Mouse (Mus musculus) frontal cortex, postnatal 36 days (tissue): Measurements from ENCODE around the gene Lrig3.

Experiments used
- DNase-seq, 2 experiments: peaks; one replicate each; pipeline ENCODE4 v3.0.0; 2022; ENCODE audit warnings: low spot score in 2 of 2

Gene Lrig3

DNA sequence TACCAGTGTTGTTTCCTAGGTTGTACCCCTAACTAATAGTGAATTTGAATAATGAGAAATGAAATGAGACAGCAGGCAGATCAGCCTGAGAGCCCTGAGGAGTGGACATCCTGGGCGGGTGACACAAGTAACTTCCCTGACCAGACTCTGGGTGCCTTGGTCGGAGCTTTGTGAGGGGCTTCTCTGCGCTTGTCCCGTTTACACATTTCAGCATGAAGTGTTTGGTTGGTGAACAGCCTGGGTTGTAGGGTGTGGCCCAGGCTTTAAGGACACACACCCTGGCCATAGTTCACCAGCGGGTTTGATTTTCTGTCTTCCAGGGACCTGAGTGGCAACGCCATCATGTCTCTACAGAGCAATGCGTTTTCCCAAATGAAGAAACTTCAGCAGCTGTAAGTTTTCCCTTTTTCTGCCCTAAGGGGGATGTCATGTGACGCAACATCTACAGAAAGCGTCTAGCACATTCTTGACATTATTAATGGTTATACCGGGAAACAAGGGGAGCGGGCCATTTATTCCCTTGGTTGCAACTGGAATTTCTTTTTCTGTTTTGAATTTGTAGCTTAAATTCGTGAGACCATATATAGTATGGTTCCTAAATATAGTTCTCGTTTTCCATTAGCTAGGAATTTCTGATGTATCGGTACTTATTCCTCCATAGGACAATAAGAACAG, 36.2 kb downstream of the Lrig3 start:
- no peak for DNase-seq

DNA sequence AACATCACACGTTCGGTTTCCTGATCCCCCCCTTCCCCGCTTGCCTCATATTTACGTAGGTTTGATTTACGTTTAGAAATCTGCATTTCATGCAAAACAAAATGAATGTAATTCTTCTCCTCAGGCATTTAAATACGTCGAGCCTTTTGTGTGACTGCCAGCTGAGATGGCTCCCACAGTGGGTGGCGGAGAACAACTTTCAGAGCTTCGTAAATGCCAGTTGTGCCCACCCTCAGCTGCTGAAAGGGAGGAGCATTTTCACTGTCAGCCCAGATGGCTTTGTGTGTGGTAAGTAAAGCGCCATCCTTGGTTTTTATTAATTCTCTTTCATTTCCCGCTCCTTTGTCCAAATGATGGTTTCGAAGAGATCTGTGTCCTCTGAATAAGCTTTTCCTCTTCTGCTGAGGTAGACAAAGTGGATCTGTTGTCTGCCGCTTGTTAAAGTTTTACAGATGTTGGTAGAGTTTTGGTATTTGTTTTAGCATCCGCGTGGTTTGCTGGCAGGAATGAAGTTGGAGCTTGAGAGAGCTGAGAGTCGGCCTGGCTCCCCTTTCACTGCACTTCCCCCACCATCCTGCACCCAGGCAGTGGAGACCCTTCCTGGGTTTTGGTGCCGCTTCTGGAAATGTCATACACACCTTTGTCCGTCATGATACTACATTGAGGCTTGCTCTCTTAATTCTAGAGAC, 37.0 kb downstream of the Lrig3 start:
- DNase-seq: peak; percentile 43 to 50

DNA sequence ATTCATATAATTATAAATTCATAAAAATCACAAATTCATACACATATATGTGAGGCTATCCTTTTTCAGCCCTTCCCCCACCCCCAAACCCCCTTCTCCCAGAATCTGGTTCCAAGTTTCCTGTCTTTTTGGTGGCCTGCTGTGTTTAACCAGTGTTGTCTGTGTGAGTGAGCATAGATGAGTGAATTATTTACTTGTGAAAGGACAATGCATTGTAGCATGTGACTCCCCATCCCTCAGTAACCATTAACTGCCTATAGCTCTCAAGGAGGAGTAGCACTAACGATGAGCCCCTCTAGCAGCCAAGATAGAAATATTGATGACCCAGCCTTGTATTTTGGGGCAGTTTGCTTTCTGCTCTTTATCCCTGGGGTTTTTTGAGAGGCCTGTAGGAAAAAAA, 37.9 kb downstream of the Lrig3 start:
- no peak for DNase-seq

DNA sequence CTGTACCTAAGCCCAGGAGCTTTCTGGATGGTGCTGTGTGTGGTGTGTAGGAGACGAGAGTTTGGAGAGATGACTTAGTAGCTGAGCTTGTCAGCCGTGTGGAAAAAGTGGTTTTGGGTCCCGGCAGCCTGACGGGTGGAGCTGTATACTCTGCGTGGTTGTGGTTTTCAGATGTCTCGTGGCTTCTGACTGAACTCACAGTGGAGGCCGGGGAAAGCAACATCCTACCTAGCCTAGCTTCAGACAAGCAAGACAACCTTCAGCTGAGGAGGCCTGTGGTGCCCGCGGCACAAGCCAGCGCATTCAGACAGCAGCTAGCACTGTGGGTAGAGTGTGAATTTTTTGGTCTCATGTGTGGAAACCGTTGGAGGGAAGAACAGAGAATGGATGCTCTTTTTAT, 47.7 kb downstream of the Lrig3 start:
- no peak for DNase-seq

DNA sequence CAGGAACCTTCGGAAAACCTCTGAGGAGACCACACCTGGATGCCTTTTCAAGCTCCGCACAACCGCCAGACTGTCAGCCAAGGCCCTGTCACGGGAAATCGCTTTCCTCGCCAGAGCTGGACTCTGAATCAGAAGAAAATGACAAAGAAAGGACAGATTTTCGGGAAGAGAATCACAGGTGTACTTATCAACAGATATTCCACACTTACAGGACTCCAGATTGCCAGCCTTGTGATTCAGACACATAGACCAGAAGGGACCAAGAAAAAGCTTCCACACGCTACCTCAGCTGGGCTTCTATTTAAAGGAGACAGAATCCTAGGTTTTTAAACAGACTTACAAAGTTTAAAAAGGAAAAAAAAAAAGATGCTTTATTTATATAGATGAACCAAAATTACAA, 48.7 kb downstream of the Lrig3 start:
- DNase-seq: no peak

- DNase-seq: no peak
Measured at GRCm38 (mm10) chr10:126015644-126016043, 49.7 kb downstream of the Lrig3 start.

DNA sequence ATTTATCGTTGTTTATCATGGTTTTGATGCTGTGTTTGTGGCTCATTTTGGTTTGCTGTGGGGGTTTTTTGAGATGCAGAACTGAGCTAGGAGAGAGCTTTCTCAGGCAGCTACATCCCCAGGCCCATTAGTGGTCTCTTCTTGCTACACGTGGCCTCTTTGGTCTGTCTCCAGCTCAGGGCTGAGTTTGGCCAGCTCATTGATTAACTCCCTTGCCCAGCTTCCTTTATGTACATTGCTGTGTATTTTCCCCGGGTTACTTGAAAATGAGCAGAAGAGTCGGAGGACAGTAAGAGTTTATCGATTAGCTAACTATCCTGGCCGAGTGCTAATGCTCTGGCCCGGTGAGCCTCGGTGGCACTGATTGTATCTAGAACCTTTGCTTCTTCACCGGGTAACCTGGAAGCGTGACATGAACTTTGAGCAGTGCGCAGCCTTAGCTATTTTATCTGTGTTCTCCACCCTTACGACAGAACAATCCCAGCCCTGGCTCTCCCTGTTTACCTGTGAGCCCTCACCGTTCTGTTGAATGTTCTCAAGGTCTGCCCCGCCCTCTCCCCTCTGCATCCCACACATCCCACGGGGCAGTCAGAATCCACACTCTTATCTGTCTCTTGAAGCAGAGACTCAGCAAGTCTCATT, 53.5 kb downstream of the Lrig3 start:
- DNase-seq: no peak

- DNase-seq: no peak
Measured at GRCm38 (mm10) chr10:126028574-126029440, 62.8 kb downstream of the Lrig3 start.

- no peak for DNase-seq
Measured at GRCm38 (mm10) chr10:126029441-126030114, 63.6 kb downstream of the Lrig3 start.

DNA sequence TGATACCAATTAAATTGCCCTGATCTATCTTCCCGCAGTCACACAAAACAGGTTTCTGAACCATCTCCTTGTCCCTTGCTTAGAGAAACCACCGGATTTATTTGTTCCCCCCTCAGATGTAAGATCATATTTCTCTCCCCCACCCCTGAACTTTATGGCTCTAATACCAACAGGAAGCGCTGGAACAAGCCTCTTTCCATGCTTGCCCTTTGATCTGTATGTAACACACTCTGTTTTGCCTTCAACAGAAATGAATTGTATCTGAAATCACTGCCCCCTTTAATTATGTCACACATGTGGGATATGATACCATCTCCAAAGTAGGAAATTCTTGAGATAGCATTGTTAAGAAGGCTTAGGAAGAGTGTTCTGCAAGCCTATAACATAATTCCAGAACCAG, 90.9 kb downstream of the Lrig3 start:
- DNase-seq: no peak

DNA sequence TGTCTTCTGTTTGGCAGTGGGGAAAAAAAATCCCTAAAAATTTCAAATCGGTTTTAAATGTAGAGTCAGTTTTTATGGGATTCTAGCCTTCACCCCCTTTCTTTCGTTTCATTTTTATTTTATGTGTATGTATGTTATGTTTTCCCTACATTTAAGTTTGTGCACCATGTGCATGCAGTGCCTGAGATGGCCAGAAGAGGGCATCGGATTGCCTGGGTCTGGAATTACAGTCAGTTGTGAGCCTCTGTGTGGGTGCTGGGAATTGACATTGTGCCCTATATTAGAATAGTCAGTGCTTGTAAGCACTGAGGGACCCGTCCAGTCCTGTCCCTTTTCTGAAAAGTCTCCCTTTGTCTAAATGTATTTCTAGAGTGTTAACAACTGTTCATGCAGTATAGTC, 96.8 kb downstream of the Lrig3 start:
- no peak for DNase-seq
